14 mouse cellular contexts compared by ENCODE assay signal in the genomic region with DNA sequence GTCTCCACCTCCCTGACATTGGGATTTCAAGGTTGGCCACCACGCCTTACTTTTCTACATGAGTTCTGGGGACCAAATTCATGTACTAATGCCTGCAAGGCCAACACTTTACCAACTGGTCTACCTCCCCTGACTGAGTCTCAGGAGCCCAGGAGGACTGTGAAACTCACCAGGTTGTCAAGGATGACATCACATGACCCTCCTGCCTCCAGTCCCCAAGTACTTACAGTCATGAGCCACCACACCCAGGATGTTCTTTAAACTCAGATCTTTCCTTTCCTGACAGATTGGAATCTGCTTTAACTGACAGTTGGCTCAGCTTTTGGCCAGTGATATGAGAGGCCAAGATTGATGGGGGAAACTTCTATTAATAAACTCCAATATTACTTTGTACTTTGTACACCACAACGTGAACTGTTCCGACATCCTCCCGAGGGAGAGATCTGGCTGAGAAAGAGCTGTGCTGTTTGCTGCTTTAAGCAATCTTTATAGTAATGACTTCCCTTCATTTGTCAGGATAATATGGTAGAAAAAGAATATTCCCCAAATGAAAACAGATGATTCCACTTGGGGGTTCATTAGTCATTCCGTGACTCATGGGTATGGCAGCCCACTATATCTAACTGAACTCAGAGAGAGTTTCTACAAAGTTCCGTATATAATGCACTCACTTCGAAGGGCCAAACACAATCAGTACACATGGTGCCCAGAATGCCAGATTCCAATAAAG.
"Had no signal": no experiment of that assay in that cellular context is flagged by ENCODE, and none has a peak within 500 bp of the region (broad histone marks: within the 10 kb centered on the region; RNA-seq: fewer than 3 reads in every experiment).

No protein-coding gene starts in this region.

- H3K27ac ChIP-seq: layer of hippocampus, adult 2 months; limb, embryonic 15.5 days; liver, embryonic 14.5 days; midbrain, embryonic 12.5 days; neural tube, embryonic 15.5 days; stomach, embryonic 15.5 days had no signal

- DNase-seq: kidney, postnatal 10 days; kidney, postnatal 4 days; left cerebral cortex, postnatal 4 days; lung, adult 18-20 months; right cerebral cortex, postnatal 4 days; spleen, adult 18-20 months; thymus, postnatal 36 days had no signal

- H3K27me3 ChIP-seq: limb, embryonic 15.5 days; midbrain, embryonic 12.5 days; neural tube, embryonic 15.5 days; stomach, embryonic 15.5 days had no signal

- H3K4me2 ChIP-seq: limb, embryonic 15.5 days; midbrain, embryonic 12.5 days; neural tube, embryonic 15.5 days; stomach, embryonic 15.5 days had no signal

- H3K36me3 ChIP-seq: limb, embryonic 15.5 days; midbrain, embryonic 12.5 days; neural tube, embryonic 15.5 days; stomach, embryonic 15.5 days had no signal

- H3K4me3 ChIP-seq: layer of hippocampus, adult 2 months; limb, embryonic 15.5 days; midbrain, embryonic 12.5 days; neural tube, embryonic 15.5 days; stomach, embryonic 15.5 days had no signal

- H3K9me3 ChIP-seq: limb, embryonic 15.5 days; midbrain, embryonic 12.5 days; neural tube, embryonic 15.5 days; stomach, embryonic 15.5 days had no signal

- ATAC-seq: midbrain, embryonic 16.5 days had no signal

- H3K4me1 ChIP-seq: limb, embryonic 15.5 days; midbrain, embryonic 12.5 days; neural tube, embryonic 15.5 days; stomach, embryonic 15.5 days had no signal

- H3K9ac ChIP-seq: limb, embryonic 15.5 days; liver, embryonic 14.5 days; midbrain, embryonic 12.5 days; neural tube, embryonic 15.5 days; stomach, embryonic 15.5 days had no signal
